Mouse (Mus musculus) cerebellum, adult 2 months (tissue): ENCODE data around the gene Cpa5. TPM values are rescaled to one million over a fixed set of nuclear protein-coding genes. Genes with fewer than 3 reads are reported as not detected.

Experiments used
- DNase-seq, 2 experiments: peaks; one replicate each; pipeline ENCODE4 v3.0.0; 2021
- H3K27ac ChIP-seq: fragments of 200-500 bp; 2 replicates; pipeline ENCODE4 v1.5.1; 2012; ENCODE audit warnings: low read length, control low read depth, inconsistent platforms; ENCODE audit not compliant: insufficient read depth
- H3K27me3 ChIP-seq: fragments of 200-500 bp; 2 replicates; pipeline ENCODE4 v1.6.1; 2012; ENCODE audit warnings: inconsistent platforms, mild to moderate bottlenecking, low read length, moderate library complexity; ENCODE audit not compliant: control insufficient read depth, insufficient read depth
- H3K4me1 ChIP-seq: fragments of 200-500 bp; 2 replicates; pipeline ENCODE4 v1.6.1; 2011; ENCODE audit warnings: low read length; ENCODE audit not compliant: control insufficient read depth, insufficient read depth
- H3K4me3 ChIP-seq: fragments of 200-500 bp; replicated peaks from 2 replicates; pipeline ENCODE3; 2011; ENCODE audit warnings: mild to moderate bottlenecking, low read depth, low read length, control low read depth; ENCODE audit not compliant: insufficient read depth
- CTCF ChIP-seq: fragments of 200-500 bp; IDR thresholded peaks from 2 replicates; pipeline ENCODE4 v1.5.1; 2011; ENCODE audit warnings: low read depth, mild to moderate bottlenecking, control low read depth, low read length, moderate library complexity, borderline replicate concordance; ENCODE audit not compliant: insufficient read depth
- POLR2A ChIP-seq: fragments of 200-500 bp; IDR thresholded peaks from 2 replicates; pipeline ENCODE4 v1.6.1; 2011; ENCODE audit warnings: low read length, control low read depth, borderline replicate concordance; ENCODE audit not compliant: insufficient read depth
- WGBS: fragments of 180-500 bp; shearing (Covaris S2); methylation state at CpG from one replicate; pipeline ENCODE4 v1.1.7; 2018; 5-methylcytosine and 5-hydroxymethylcytosine counted together
- polyA plus RNA-seq: library from polyadenylated mRNA; depleted of rRNA; stranded (reverse); fragments of >200 nt; gene quantifications from 2 replicates; pipeline ENCODE4 v1.2.3, GENCODE M21; 2012; rRNA removed

Gene Cpa5
- polyA plus RNA-seq, 1 experiment = not detected

GRCm38 (mm10) chr6:30673764-30674561, 63.2 kb downstream of the Cpa5 start:
- WGBS = 41% methylated on average over 14 of the region's 14 CpGs
- TF ChIP-seq POLR2A (no peak), CTCF (no peak)
- Histone ChIP-seq H3K27ac (no peak overlapping the region), H3K4me1 (peaks cover 2% of the 10 kb centered on the region; the same call in 1 of the 2 replicates), H3K4me3 (peak overlapping the region; percentile 8), H3K27me3 (no peaks in the 10 kb centered on the region)
- DNase-seq = peak in 1 of 2 experiments; percentile 14

- no peak overlapping the region for H3K4me3 ChIP-seq
- peaks cover 2% of the 10 kb centered on the region; the same call in 1 of the 2 replicates for H3K4me1 ChIP-seq
Observed at GRCm38 (mm10) chr6:30674714-30675280, 64.0 kb downstream of the Cpa5 start.

GRCm38 (mm10) chr6:30675281-30675771, 64.5 kb downstream of the Cpa5 start:
- DNase-seq = peak; percentile 12 to 32
- Histone ChIP-seq H3K27ac (no peak overlapping the region), H3K4me1 (peaks cover 2% of the 10 kb centered on the region; the same call in 1 of the 2 replicates), H3K27me3 (no peaks in the 10 kb centered on the region), H3K4me3 (no peak overlapping the region)
- 34% methylated on average over 11 of the region's 11 CpGs for WGBS
- TF ChIP-seq CTCF = no peak
- no peak for TF ChIP-seq POLR2A

More at GRCm38 (mm10) chr6:30674714-30675280, 64.0 kb downstream of the Cpa5 start:
- no peak for DNase-seq
- TF ChIP-seq POLR2A = no peak
- WGBS = 64% methylated on average over 9 of the region's 9 CpGs
- H3K27ac ChIP-seq = no peak overlapping the region
- no peaks in the 10 kb centered on the region for H3K27me3 ChIP-seq

- Histone ChIP-seq H3K27me3 (no peaks in the 10 kb centered on the region), H3K4me1 (peaks cover 2% of the 10 kb centered on the region; the same call in 1 of the 2 replicates), H3K27ac (no peak overlapping the region), H3K4me3 (no peak overlapping the region)
- no peak for TF ChIP-seq POLR2A
- DNase-seq = no peak
- WGBS = 84% methylated on average over 6 of the region's 6 CpGs
Observed at GRCm38 (mm10) chr6:30676506-30676905, 65.7 kb downstream of the Cpa5 start.

GRCm38 (mm10) chr6:30677591-30677990, 66.8 kb downstream of the Cpa5 start:
- TF ChIP-seq POLR2A = no peak
- TF ChIP-seq CTCF = no peak
- 84% methylated on average over 9 of the region's 9 CpGs for WGBS

GRCm38 (mm10) chr6:30678482-30678881, 67.7 kb downstream of the Cpa5 start:
- WGBS = 26% methylated on average over 6 of the region's 6 CpGs
- H3K4me3 ChIP-seq = no peak overlapping the region
- peaks cover 2% of the 10 kb centered on the region; the same call in 1 of the 2 replicates for H3K4me1 ChIP-seq
- H3K27me3 ChIP-seq = no peaks in the 10 kb centered on the region
- TF ChIP-seq CTCF (no peak), POLR2A (no peak)
- H3K27ac ChIP-seq = no peak overlapping the region
- peak; percentile 29 to 59 for DNase-seq

More at GRCm38 (mm10) chr6:30677591-30677990, 66.8 kb downstream of the Cpa5 start:
- DNase-seq = no peak
- Histone ChIP-seq H3K4me1 (peaks cover 2% of the 10 kb centered on the region; the same call in 1 of the 2 replicates), H3K4me3 (no peak overlapping the region), H3K27ac (no peak overlapping the region), H3K27me3 (no peaks in the 10 kb centered on the region)

GRCm38 (mm10) chr6:30679567-30679966, 68.8 kb downstream of the Cpa5 start:
- TF ChIP-seq POLR2A = no peak
- no peak for TF ChIP-seq CTCF
- WGBS = 87% methylated on average over 5 of the region's 5 CpGs
- no peak for DNase-seq
- Histone ChIP-seq H3K27ac (no peak overlapping the region), H3K27me3 (no peaks in the 10 kb centered on the region), H3K4me3 (no peak overlapping the region), H3K4me1 (peaks cover 2% of the 10 kb centered on the region; the same call in 1 of the 2 replicates)

- whole genome bisulfite sequencing = 90% methylated on average over 7 of the region's 7 CpGs
- Histone ChIP-seq H3K4me1 (peaks cover 2% of the 10 kb centered on the region; the same call in 1 of the 2 replicates), H3K27me3 (no peaks in the 10 kb centered on the region), H3K4me3 (no peak overlapping the region), H3K27ac (no peak overlapping the region)
- DNase-seq = no peak
- TF ChIP-seq CTCF (no peak), POLR2A (no peak)
Observed at GRCm38 (mm10) chr6:30680442-30680841, 69.6 kb downstream of the Cpa5 start.

Other genes with a start within 250 kb of the Cpa5 start
- gene Zc3hc1, start 220.0 kb upstream of the Cpa5 start, polyA plus RNA-seq = 26.6 and 30.2 TPM in 2 replicates
- gene Klhdc10, start 209.1 kb upstream of the Cpa5 start, polyA plus RNA-seq = 84.2 and 90.8 TPM in 2 replicates
- gene Tmem209, start 101.2 kb upstream of the Cpa5 start, polyA plus RNA-seq = 33.9 and 36.7 TPM in 2 replicates
- 0.08 and 0.17 TPM in 2 replicates for gene Ssmem1, start 101.2 kb upstream of the Cpa5 start, polyA plus RNA-seq
- gene Cpa2, start 69.4 kb upstream of the Cpa5 start, polyA plus RNA-seq = 7.0 and 7.7 TPM in 2 replicates
- 0.14 and 0.16 TPM in 2 replicates for gene Cpa4, start 42.6 kb upstream of the Cpa5 start, polyA plus RNA-seq
- not detected in 2 replicates for gene Cpa1, start 28.2 kb downstream of the Cpa5 start, polyA plus RNA-seq
- gene Cep41, start 82.7 kb downstream of the Cpa5 start, polyA plus RNA-seq = 4.0 and 4.1 TPM in 2 replicates
- 25.3 and 32.9 TPM in 2 replicates for gene Mest, start 112.5 kb downstream of the Cpa5 start, polyA plus RNA-seq